Mouse (Mus musculus) heart, adult 9 months (tissue): ENCODE results near the gene Sez6l2.

Source experiments
- DNase-seq, 2 experiments: peaks; one replicate each; pipeline ENCODE4 v3.0.0; 2022; ENCODE audit warnings: low spot score in 2 of 2

Gene Sez6l2

GRCm38 (mm10) chr7:127008239-127009019 is 58.1 kb downstream of the Sez6l2 start:
- DNase-seq, result peak; percentile 90 to 93

- DNase-seq, result no peak
Measured at GRCm38 (mm10) chr7:127009307-127010085, 59.1 kb downstream of the Sez6l2 start.

GRCm38 (mm10) chr7:127011051-127011450 is 60.7 kb downstream of the Sez6l2 start:
- DNase-seq, result no peak

GRCm38 (mm10) chr7:127011717-127012116 is 61.4 kb downstream of the Sez6l2 start:
- DNase-seq, result no peak

GRCm38 (mm10) chr7:127012374-127012773 is 62.0 kb downstream of the Sez6l2 start:
- no peak for DNase-seq

GRCm38 (mm10) chr7:127012845-127013244 is 62.5 kb downstream of the Sez6l2 start:
- no peak for DNase-seq

- no peak for DNase-seq
Measured at GRCm38 (mm10) chr7:127013385-127013784, 63.0 kb downstream of the Sez6l2 start.

- DNase-seq, result peak; percentile 85 to 87
Measured at GRCm38 (mm10) chr7:127014320-127014719, 64.0 kb downstream of the Sez6l2 start, which contains the start of gene Mvp. Gene Mvp (minus strand): TSS chr7:127014621.

GRCm38 (mm10) chr7:127014993-127015392 is 64.6 kb downstream of the Sez6l2 start:
- DNase-seq, result no peak

GRCm38 (mm10) chr7:127016081-127016480 is 65.7 kb downstream of the Sez6l2 start:
- DNase-seq, result peak; percentile 45 to 61

GRCm38 (mm10) chr7:127016481-127016485 is 65.9 kb downstream of the Sez6l2 start, which contains the start of gene Pagr1b:
Gene Pagr1b (minus strand): TSS chr7:127016484.
- DNase-seq, result no peak

GRCm38 (mm10) chr7:127016486-127016938 is 66.1 kb downstream of the Sez6l2 start:
- DNase-seq, result no peak

GRCm38 (mm10) chr7:127016971-127017949 is 66.9 kb downstream of the Sez6l2 start, which contains the start of gene Pagr1a:
Gene Pagr1a (minus strand): TSS chr7:127017352.
- peak; percentile 96 to 97 for DNase-seq

GRCm38 (mm10) chr7:127017950-127018345 is 67.6 kb downstream of the Sez6l2 start:
- DNase-seq, result peak in 1 of 2 experiments; percentile 6

- DNase-seq, result no peak
Measured at GRCm38 (mm10) chr7:127018416-127019305, 68.3 kb downstream of the Sez6l2 start.

GRCm38 (mm10) chr7:127019306-127019960 is 69.1 kb downstream of the Sez6l2 start:
- DNase-seq, result no peak

- no peak for DNase-seq
Measured at GRCm38 (mm10) chr7:127020031-127020430, 69.7 kb downstream of the Sez6l2 start.
